Mouse (Mus musculus) kidney, embryonic 15.5 days (tissue): ENCODE results near the gene Peg10. TPM values are rescaled to one million over a fixed set of nuclear protein-coding genes. Genes with fewer than 3 reads are reported as not detected.

Experiments
- ATAC-seq: fragments of 200-750 bp; cut with Nextera tagmentation; replicated peaks from 2 replicates; pipeline ENCODE4 v1.8.0; 2017; ENCODE audit warnings: moderate TSS enrichment; ENCODE audit not compliant: low FRiP score
- H3K27ac ChIP-seq: fragments of 300-500 bp; sonication (generic); 2 replicates; pipeline ENCODE4 v1.5.1; 2015; ENCODE audit warnings: mild to moderate bottlenecking, inconsistent platforms
- H3K27me3 ChIP-seq: fragments of 300-500 bp; sonication (generic); 2 replicates; pipeline ENCODE4 v1.6.1; 2015; ENCODE audit warnings: inconsistent platforms
- H3K36me3 ChIP-seq: fragments of 300-500 bp; sonication (generic); 2 replicates; pipeline ENCODE4 v1.6.1; 2015; ENCODE audit warnings: inconsistent platforms
- H3K4me1 ChIP-seq: fragments of 300-500 bp; sonication (generic); 2 replicates; pipeline ENCODE4 v1.6.1; 2015; ENCODE audit warnings: inconsistent platforms
- H3K4me2 ChIP-seq: fragments of 300-500 bp; sonication (generic); 2 replicates; pipeline ENCODE4 v1.6.1; 2015; ENCODE audit warnings: moderate library complexity, mild to moderate bottlenecking, inconsistent platforms
- H3K4me3 ChIP-seq: fragments of 300-500 bp; sonication (generic); replicated peaks from 2 replicates; pipeline ENCODE4 v1.5.1; 2015; ENCODE audit warnings: mild to moderate bottlenecking, inconsistent platforms
- H3K9ac ChIP-seq: fragments of 300-500 bp; sonication (generic); 2 replicates; pipeline ENCODE4 v1.6.1; 2015; ENCODE audit warnings: mild to moderate bottlenecking, inconsistent platforms
- H3K9me3 ChIP-seq: fragments of 300-500 bp; sonication (generic); replicated peaks from 2 replicates; pipeline ENCODE4 v1.6.1; 2016; ENCODE audit warnings: inconsistent platforms
- WGBS: fragments of 180-500 bp; shearing (Covaris S2); methylation state at CpG from one replicate; pipeline ENCODE4 v1.1.7; 2015; ENCODE audit warnings: mixed read lengths; 5-methylcytosine and 5-hydroxymethylcytosine counted together
- polyA plus RNA-seq: library from polyadenylated mRNA; unstranded; fragments of >200 nt; fragmentation: Nextera tagmentation; extraction: Ambion mirVana; gene quantifications from 2 replicates; pipeline ENCODE4 v1.2.1, GENCODE M21; 2015

Gene Peg10
- polyA plus RNA-seq: 4.1 and 4.4 TPM in 2 replicates

GRCm38 (mm10) chr6:4746696-4747439 lies at the start of gene Peg10, which contains the start of gene Sgce:
Peg10 (plus strand) TSS chr6:4747306.
Sgce (minus strand) TSS chr6:4747207.
- Histone ChIP-seq H3K4me1 (no peaks in the 10 kb centered on the region), H3K36me3 (no peaks in the 10 kb centered on the region), H3K9me3 (peaks cover 13% of the 10 kb centered on the region), H3K4me2 (peak within 1 kb of the TSS; percentile 65), H3K4me3 (peak within 1 kb of the TSS; percentile 49), H3K27me3 (no peaks in the 10 kb centered on the region), H3K9ac (peak within 1 kb of the TSS; percentile 48), H3K27ac (peak within 1 kb of the TSS; percentile 74)
- ATAC-seq: peak; percentile 65
- WGBS: 47% methylated on average over 38 of the region's 38 CpGs

DNA sequence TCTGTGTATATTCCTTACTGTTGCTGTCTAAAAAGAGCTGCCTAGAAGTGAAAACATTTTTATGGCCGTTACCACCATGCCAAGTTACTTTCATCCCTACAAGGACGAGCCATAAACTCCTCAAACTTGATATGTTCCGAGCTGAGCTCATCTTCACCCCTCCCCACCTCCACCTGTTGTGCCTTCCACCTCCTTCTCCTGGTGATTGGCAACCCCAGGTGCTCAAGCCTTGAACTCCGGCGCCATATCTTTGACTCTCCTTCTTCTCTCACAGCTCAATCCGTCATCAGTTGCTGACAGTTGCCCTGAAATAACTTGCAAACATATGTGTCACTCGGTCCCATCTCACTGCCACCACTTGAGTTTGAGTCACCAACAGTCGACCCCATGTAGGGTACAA lies 45.5 kb upstream of the Peg10 start:
- H3K36me3 ChIP-seq: no peaks in the 10 kb centered on the region
- 78% methylated on average over 8 of the region's 8 CpGs for WGBS
- no peaks in the 10 kb centered on the region for H3K4me1 ChIP-seq

GRCm38 (mm10) chr6:4703908-4704307 lies 43.2 kb upstream of the Peg10 start:
- H3K27ac ChIP-seq: no peak overlapping the region
- H3K36me3 ChIP-seq: no peaks in the 10 kb centered on the region
- no peak overlapping the region for H3K4me2 ChIP-seq
- H3K4me1 ChIP-seq: no peaks in the 10 kb centered on the region
- no peak for ATAC-seq
- H3K9me3 ChIP-seq: no peaks in the 10 kb centered on the region
- WGBS: 78% methylated on average over 7 of the region's 7 CpGs
- H3K9ac ChIP-seq: no peak overlapping the region
- H3K27me3 ChIP-seq: no peaks in the 10 kb centered on the region
- H3K4me3 ChIP-seq: no peak overlapping the region

More for the DNA sequence above, 45.5 kb upstream of the Peg10 start:
- no peaks in the 10 kb centered on the region for H3K27me3 ChIP-seq
- H3K4me2 ChIP-seq: no peak overlapping the region
- H3K4me3 ChIP-seq: no peak overlapping the region
- no peak overlapping the region for H3K27ac ChIP-seq
- ATAC-seq: no peak
- no peak overlapping the region for H3K9ac ChIP-seq
- H3K9me3 ChIP-seq: no peaks in the 10 kb centered on the region

DNA sequence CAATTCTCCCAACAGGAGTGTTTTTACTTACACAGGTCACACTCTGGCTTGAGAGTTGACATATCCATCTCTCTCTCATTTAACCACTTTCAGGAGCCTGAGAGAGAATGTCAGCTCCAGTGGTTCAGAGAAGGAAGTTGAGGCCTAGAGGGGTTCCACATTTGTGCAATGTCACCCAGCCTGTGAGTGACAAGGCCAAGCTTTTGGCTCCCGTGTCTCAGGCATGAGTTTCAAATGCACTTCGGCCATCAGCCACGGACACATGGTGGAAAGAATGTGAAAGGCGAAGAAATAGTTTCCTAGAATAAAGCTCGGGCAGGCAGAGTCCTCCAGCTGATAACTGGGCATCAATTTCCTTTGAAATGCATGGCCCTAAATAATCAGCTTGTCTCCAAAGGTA lies 40.7 kb upstream of the Peg10 start:
- Histone ChIP-seq H3K4me3 (no peak overlapping the region), H3K27ac (no peak overlapping the region), H3K36me3 (no peaks in the 10 kb centered on the region), H3K9ac (no peak overlapping the region), H3K4me1 (no peaks in the 10 kb centered on the region), H3K4me2 (no peak overlapping the region), H3K9me3 (no peaks in the 10 kb centered on the region), H3K27me3 (no peaks in the 10 kb centered on the region)
- WGBS: 79% methylated on average over 5 of the region's 5 CpGs
- ATAC-seq: no peak

DNA sequence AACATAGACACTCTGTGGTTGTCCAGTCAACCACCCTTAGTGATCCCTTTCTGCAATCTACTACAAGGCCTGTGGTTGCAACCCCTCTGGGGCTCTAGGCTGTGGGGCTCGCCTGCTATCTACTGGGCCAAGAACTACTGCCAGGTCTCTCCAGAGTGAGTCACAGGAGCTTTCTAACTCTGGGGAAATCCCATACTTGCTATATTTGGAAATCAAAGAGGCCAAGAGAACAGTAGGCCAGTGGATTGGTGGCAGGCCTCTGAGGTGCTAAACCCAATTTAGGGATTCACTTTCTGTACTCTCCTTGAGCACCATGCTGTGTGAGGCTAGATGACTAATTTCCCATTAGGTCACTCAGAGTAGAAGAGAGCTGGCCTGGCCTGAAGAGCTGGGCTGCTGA lies 38.1 kb upstream of the Peg10 start:
- 84% methylated on average over 1 of the region's 1 CpGs for WGBS
- Histone ChIP-seq H3K27ac (no peak overlapping the region), H3K4me2 (no peak overlapping the region), H3K27me3 (no peaks in the 10 kb centered on the region), H3K4me3 (no peak overlapping the region), H3K9me3 (no peaks in the 10 kb centered on the region), H3K9ac (no peak overlapping the region), H3K4me1 (no peaks in the 10 kb centered on the region), H3K36me3 (no peaks in the 10 kb centered on the region)
- no peak for ATAC-seq

GRCm38 (mm10) chr6:4716171-4716570 lies 30.9 kb upstream of the Peg10 start:
- Histone ChIP-seq H3K9ac (no peak overlapping the region), H3K4me2 (no peak overlapping the region), H3K4me3 (no peak overlapping the region), H3K36me3 (no peaks in the 10 kb centered on the region), H3K4me1 (no peaks in the 10 kb centered on the region), H3K27ac (no peak overlapping the region), H3K9me3 (no peaks in the 10 kb centered on the region), H3K27me3 (no peaks in the 10 kb centered on the region)
- no peak for ATAC-seq
- 96% methylated on average over 2 of the region's 2 CpGs for WGBS

- H3K27me3 ChIP-seq: no peaks in the 10 kb centered on the region
- H3K4me2 ChIP-seq: no peak overlapping the region
- H3K4me1 ChIP-seq: no peaks in the 10 kb centered on the region
- no peaks in the 10 kb centered on the region for H3K36me3 ChIP-seq
- H3K27ac ChIP-seq: no peak overlapping the region
- no peaks in the 10 kb centered on the region for H3K9me3 ChIP-seq
- 81% methylated on average over 2 of the region's 2 CpGs for WGBS
- H3K9ac ChIP-seq: no peak overlapping the region
- H3K4me3 ChIP-seq: no peak overlapping the region
- no peak for ATAC-seq
Measured at GRCm38 (mm10) chr6:4717344-4717743, 29.8 kb upstream of the Peg10 start.

DNA sequence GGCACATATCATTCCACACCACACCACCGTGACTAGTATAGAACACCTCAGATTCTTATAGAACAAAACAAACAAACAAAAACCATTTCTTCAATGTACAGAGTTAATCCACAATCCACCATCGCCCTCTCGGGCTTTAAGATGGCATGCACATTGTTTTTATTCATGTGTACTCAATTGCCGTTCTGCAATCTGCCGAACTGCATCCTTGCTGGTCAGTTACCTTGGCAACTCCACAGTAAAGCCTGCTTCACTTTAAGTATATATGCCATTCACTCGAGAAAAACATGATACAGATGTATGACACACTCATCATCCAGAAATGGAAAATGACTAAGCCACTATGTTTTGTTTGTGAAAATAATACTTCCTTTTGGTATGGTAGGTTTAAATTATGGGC lies 25.0 kb upstream of the Peg10 start:
- no peak overlapping the region for H3K9ac ChIP-seq
- no peak overlapping the region for H3K27ac ChIP-seq
- no peaks in the 10 kb centered on the region for H3K36me3 ChIP-seq
- no peaks in the 10 kb centered on the region for H3K9me3 ChIP-seq
- no peaks in the 10 kb centered on the region for H3K4me1 ChIP-seq
- no peak for ATAC-seq
- H3K4me2 ChIP-seq: no peak overlapping the region
- WGBS: 75% methylated on average over 6 of the region's 6 CpGs
- no peaks in the 10 kb centered on the region for H3K27me3 ChIP-seq
- H3K4me3 ChIP-seq: no peak overlapping the region

GRCm38 (mm10) chr6:4722739-4723138 lies 24.4 kb upstream of the Peg10 start:
- Histone ChIP-seq H3K36me3 (no peaks in the 10 kb centered on the region), H3K9ac (no peak overlapping the region), H3K4me3 (no peak overlapping the region), H3K9me3 (no peaks in the 10 kb centered on the region), H3K27ac (no peak overlapping the region), H3K4me2 (no peak overlapping the region), H3K4me1 (no peaks in the 10 kb centered on the region), H3K27me3 (no peaks in the 10 kb centered on the region)
- no peak for ATAC-seq
- 78% methylated on average over 13 of the region's 13 CpGs for WGBS

GRCm38 (mm10) chr6:4723998-4724757 lies 22.9 kb upstream of the Peg10 start:
- Histone ChIP-seq H3K9me3 (no peaks in the 10 kb centered on the region), H3K4me1 (no peaks in the 10 kb centered on the region), H3K27me3 (no peaks in the 10 kb centered on the region), H3K9ac (no peak overlapping the region), H3K36me3 (no peaks in the 10 kb centered on the region), H3K27ac (no peak overlapping the region), H3K4me2 (no peak overlapping the region), H3K4me3 (no peak overlapping the region)
- ATAC-seq: peak; percentile 12; the same call in 1 of the 2 replicates
- WGBS: 66% methylated on average over 15 of the region's 15 CpGs

GRCm38 (mm10) chr6:4728305-4728704 lies 18.8 kb upstream of the Peg10 start:
- Histone ChIP-seq H3K9me3 (no peaks in the 10 kb centered on the region), H3K4me1 (peaks cover 7% of the 10 kb centered on the region), H3K27ac (no peak overlapping the region), H3K36me3 (no peaks in the 10 kb centered on the region), H3K4me2 (no peak overlapping the region), H3K9ac (no peak overlapping the region), H3K4me3 (no peak overlapping the region), H3K27me3 (no peaks in the 10 kb centered on the region)
- 89% methylated on average over 2 of the region's 2 CpGs for WGBS
- ATAC-seq: no peak

GRCm38 (mm10) chr6:4731675-4732074 lies 15.4 kb upstream of the Peg10 start:
- H3K4me2 ChIP-seq: no peak overlapping the region
- H3K9me3 ChIP-seq: no peaks in the 10 kb centered on the region
- no peak overlapping the region for H3K4me3 ChIP-seq
- 37% methylated on average over 8 of the region's 8 CpGs for WGBS
- H3K27me3 ChIP-seq: no peaks in the 10 kb centered on the region
- H3K9ac ChIP-seq: no peak overlapping the region
- H3K27ac ChIP-seq: no peak overlapping the region
- H3K36me3 ChIP-seq: no peaks in the 10 kb centered on the region
- ATAC-seq: no peak
- peaks cover 9% of the 10 kb centered on the region for H3K4me1 ChIP-seq
